Mouse (Mus musculus): ENCODE measurements around the gene Stoml2. TPM values are rescaled to one million over a fixed set of nuclear protein-coding genes. Genes with fewer than 3 reads are reported as not detected.

The Stoml2 gene
- 100 to 1,000 TPM; 159 to 223 TPM for total RNA-seq (2021)
- long read RNA-seq, experiment 1, transcript Stoml2-201 (10 exons, 1,874 nt), result major isoform, 95 of 101 reads
- long read RNA-seq, experiment 1, partial matches to known transcripts, result 1 of 101 reads
- long read RNA-seq, experiment 1, other reads (novel, unspliced or antisense), result 4 of 101 reads
- long read RNA-seq, experiment 2, transcript Stoml2-206 (8 exons, 861 nt), result minor isoform, 5 of 348 reads
- long read RNA-seq, experiment 2, transcript Stoml2-201 (10 exons, 1,874 nt), result major isoform, 276 of 348 reads
- long read RNA-seq, experiment 2, partial matches to known transcripts, result 66 of 348 reads
- long read RNA-seq, experiment 2, other reads (novel, unspliced or antisense), result 1 of 348 reads

DNA sequence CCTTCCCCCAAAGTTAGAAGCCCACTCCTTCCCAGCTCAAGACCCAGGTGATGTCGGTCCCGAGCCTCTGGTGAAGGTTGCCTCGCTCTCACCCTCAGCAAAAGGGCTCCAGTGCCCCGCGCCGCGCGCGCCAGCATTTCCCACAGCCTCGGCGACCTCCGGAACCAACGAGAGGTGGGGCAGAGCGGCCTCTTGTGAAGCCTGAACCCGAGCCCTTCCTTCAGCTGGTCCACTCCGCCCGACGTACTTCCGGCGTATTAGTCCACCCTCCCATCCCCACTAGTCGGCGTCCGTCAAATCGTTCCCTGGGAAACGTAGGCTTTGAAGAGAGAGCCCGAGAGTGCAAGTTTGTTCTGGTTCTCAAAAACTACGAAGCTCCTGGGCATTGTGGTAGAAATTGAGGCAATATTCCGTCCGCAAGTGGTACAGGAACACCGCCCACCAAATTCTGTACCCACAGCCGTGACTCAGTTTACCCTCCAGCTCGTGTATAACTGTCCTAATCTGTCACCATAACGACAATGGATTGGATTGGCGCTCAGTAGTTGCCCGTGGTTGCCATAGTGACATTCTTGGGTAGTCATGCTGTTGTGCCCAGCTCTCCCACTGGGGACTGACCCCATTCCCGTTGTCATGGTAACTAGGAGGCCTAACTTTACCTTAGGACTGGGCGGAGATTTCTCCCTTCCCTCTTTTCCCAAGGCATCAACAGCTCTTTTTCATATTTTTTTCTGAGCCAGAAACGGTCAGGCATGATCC is at the start of gene Stoml2:
Gene Stoml2, minus strand, starts transcription at position 474 of the 759 bp plus-strand sequence.
- DNase-seq (ENCODE audit: low spot score in 2 of 2), result peak; percentile 83 to 85

DNA sequence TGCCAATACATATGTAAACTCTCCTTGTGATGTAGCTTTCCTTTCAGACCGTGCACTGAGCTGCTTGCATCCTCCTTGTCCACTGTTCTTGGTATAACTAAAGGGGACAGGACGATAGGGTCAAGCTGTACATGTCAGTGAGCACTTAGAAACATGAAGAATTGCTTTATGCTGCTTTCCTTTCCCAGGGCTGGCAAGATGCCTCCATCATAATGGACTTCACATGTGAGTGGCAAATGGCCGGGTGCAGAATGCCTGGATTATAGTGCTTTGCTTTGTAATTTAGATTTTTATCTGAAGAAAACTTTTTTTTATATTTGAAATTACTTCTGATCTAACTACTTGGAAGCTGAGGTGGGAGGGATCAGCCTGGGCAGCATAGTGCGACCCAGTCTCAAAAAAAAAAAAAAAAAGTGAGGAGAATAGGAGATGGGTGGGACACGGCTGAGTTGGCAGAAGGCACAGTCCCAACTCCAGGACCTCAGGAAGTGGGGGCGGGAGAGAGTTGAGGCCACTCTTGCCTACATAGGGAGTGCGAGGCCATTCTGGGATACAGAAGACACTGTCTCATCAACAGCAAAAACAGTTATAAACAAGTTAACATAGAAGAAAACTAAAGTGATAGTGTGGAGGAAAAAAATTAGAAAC is 46.7 kb upstream of the Stoml2 start:
- DNase-seq (ENCODE audit: low spot score in 2 of 2), result no peak

DNA sequence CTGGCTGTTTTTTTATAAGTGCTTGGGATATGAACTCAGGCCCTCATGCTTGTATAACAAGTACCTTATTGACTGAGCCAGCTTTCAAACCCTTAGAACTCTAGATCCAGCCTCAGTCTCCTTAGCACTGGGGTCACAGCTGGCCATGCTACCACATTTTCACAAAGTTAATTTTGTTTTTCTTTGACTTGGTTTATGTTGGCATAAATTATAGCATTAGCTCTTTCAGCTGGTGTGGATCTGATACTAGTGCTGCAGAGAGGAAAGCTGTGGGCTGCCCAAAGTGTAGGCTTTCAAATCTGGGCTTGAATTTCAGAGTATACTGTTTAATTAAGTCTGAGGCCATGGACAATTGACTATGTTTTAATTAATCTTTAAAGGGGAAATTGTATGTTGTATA is 43.4 kb upstream of the Stoml2 start:
- no peak for DNase-seq (ENCODE audit: low spot score in 2 of 2)

DNA sequence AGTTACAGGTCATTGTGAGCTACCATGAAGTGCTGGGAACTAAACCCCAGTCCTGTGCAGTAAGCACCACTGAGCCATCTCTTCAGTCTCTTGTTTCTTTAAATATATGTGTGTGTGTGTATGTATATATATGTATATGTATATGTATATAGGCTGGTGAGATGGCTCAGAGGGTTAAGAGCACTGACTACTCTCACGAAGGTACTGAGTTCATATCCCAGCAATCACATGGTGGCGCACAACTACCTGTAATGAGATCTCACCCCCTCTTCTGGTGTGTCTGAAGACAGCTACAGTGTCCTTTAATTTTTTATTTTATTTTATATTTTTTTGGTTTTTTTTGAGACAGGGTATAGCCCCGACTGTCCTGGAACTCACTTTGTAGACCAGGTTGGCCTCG is 34.0 kb upstream of the Stoml2 start:
- DNase-seq (ENCODE audit: low spot score in 2 of 2), result no peak

DNA sequence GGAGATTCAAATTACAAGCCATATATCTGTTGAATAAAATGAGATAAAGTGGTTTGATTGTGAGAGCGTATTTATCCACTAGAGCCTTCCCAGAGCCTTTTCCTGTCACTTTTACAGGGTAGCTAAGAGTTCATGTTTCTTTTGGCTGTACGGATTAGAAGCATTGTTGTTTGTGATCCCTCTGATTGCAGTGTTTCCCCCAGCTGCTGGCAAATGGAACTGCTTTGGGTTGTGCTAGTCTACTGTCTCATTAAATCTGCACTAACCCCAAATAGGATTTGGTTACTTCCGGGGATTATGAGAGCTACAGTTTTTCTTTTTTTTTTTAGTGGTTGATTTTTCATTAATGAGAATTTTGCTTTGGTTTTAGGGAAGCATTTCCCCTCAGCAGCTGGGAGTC is 28.8 kb upstream of the Stoml2 start:
- no peak for DNase-seq (ENCODE audit: low spot score in 2 of 2)

DNA sequence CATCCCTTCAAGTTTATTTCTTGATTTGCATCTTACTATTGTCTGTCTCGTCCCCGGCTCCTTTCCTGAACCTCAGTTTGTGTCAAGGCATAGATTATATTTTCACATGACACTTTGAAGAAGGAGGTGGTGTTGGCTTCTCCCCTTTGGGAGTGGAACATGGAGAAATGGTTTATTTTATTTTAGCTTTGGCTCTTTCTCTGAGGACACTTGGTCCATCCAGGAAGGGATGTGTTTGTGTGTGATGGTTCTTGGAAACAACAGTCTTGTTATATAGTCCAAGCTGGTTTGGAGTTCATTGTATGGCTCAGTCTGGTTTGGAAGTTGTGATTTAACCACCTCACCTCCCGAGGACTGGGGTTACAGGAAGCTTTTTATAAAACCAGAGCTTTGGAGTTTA is 28.2 kb upstream of the Stoml2 start:
- no peak for DNase-seq (ENCODE audit: low spot score in 2 of 2)

DNA sequence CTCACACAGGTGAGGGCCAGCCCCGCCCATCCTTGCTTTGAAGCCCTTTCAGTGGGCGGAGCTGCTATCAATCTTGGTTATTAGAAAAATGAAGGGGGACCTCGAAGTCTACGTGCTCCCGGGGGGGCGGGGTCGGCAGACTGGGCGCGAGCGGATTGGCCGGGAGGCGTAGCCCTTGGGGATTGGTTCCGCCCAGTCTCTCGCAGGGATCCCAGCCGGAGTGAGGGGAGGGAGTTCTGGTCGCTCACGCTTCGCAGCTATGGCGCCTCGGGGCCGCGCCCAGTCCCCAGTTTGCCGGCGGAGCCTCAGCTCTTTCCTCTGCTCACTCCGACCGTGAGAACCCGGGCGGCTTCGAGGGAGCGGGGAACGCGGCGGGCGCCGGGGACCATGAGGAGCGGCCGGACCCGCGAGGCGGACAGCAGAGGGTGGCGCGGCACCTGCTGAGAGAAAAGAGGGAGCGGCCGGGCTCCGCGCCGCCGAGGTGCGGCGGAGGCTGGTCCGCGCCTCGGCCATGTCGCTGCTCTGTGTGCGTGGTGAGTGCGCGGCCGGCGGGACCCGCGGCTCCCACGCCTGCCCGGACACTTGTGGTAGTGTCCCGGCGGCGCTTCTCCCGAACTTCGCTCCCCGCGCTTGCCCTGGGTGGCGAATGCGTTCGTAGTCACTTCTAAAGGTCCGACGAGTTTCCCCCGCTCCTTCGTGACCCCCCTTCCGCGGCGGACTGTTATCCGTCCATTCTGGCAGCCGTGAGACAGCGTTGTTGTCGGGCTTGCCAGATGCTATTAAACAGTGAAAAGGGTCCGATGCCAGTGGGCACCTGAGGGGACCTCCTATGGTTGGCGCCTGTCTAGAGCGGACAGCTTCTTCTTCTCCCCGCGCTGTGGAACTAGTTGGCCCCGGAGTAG is 27.5 kb upstream of the Stoml2 start, which contains the start of gene Unc13b:
Gene Unc13b, plus strand, starts transcription at position 201 of the 902 bp plus-strand sequence.
- DNase-seq (ENCODE audit: low spot score in 2 of 2), result peak; percentile 86 to 89

DNA sequence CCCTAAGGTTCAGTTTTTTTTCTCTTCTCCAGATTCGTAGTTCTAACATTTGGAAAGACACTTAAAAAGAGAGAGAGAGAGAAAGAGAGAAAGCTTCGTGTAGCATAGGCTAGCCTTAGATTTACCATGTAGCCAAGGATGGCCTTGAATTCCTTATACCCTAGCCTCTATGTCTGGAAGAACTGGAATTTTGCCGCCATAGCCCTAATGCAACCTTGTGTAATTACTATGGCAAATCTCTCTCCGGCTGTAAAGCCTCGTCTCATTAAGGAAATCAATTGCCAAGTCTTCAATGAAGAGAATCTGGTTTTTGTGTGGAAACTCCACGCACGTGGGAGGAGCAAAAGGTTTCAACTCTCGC is 26.9 kb upstream of the Stoml2 start:
- DNase-seq (ENCODE audit: low spot score in 2 of 2), result no peak

DNA sequence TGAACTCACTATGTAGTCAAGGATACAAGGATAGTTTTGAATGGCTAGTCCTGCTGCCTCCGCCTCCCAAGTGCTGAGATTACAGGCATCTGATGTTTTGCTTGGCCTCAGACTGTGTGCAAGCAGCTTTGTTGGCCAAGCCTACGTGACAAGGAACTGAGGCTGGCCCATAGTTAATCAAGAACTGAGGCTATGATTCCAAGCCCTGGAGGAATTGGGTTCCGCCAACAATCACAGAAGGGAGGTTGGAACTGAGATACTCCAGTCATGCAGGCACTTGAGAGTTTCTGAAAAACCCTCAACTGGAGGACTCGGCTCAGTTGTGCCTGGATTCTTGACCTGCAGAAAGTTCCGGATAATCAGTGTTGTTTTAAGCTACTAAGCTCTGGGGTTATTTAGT is 26.1 kb upstream of the Stoml2 start:
- DNase-seq (ENCODE audit: low spot score in 2 of 2), result no peak

DNA sequence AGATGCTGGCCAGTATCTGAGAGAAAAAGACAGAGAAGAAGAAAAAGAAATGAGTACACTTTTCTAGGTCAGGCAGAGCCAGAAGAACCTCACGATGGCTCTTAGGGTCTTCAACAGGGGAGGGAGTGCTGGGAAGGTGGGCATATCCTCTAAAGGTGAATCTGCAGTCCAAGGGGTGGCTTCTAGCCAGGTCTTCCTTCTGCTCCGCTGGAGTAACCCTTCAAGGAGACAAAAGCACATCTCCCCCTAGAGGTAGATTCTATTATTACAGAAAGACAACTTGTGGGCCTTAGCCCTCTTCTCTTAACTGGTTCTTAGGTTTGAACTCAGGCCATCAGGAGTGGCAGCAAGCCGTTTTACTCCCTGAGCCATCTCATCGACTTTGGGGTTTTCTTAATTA is 21.1 kb upstream of the Stoml2 start:
- no peak for DNase-seq (ENCODE audit: low spot score in 2 of 2)

DNA sequence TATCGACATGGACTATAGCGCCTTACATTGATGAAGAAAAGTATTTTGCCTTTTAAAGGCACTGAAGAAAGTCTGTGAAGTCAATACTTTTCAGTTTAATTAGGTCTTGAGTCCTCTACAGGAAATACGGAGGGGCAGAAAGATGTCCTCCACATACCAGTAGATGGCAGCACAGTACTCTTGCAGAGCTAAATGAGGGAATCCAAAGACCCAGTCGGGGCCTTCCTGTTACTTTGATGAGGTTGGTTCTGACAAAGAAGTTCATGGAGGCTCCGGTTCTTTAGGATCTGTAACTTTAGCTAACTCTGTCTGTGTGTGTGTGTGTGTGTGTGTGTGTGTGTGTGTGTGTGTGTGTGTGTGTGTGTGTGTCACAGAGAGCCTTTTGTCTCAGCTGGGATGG is 15.7 kb upstream of the Stoml2 start:
- DNase-seq (ENCODE audit: low spot score in 2 of 2), result no peak

DNA sequence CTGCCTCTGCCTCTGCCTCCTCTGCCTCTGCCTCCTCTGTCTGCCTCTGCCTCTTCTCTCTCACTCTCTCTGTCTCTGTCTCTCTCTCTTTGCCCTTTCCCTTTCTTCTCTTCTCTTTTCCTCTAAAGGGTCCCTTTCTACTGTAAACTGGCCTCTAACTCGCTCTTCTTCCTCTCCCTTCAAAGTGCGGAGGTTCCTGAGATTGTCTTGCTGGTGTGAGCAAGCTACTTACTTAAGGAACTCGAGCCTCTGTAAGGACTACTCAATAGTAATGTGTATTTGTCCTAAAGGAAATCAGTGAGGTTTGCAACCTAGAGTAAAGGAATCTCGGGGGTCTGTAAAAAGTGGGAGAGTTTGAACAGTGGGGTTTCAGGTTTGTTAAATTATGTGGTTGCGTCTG is 15.1 kb upstream of the Stoml2 start:
- DNase-seq (ENCODE audit: low spot score in 2 of 2), result no peak

DNA sequence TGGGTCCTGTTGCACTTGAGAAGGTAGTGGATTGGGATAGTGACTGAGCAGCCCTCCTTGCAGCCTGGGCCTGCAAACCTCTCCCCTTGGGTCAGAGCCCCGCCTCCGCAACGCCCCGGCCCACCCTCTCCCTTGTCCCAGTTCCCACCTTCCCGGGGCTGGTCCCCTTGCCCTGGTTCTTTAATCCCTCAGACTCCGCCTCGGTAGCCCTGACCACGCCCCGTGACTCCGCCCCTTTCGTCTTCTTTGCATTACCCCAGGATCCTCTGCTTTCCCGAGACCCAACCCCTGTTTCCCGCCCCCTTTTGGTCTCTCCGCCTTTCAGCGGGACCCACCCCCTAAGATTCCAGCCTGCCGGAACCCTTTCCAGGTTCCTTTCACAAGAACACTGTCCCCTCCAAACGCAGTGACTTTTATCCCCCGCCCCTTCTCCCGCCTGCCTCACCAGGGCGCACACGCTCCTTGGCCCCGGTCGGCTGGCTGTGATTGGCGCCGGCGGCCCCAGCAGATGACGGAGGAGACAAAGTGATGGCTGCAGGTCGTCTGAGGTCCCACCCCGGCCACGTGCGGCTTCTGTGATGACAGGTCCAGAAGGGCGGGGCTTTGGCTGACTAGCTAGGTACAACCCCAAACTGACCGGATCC is 14.3 kb upstream of the Stoml2 start, which contains the start of gene Fam214b:
Gene Fam214b, minus strand, starts transcription at position 562 of the 644 bp plus-strand sequence.
- DNase-seq (ENCODE audit: low spot score in 2 of 2), result peak; percentile 98

DNA sequence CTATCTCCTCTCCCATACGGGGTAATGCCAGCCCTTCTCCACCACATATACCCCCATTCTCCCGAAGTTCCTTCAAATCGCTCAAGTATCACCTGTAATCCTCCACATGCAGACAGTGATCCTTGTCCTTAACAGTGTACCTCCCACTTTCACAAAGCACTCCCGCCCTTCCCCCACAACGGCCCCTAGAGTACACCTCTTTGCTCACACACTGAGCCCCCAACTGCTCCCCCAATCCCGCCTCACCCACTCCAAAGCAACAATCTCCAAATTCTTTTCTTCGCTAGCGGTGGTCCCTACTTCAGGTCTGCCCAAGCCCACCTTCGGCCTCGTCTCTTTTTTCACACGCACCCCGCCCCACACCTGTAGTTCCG is 13.8 kb upstream of the Stoml2 start:
- no peak for DNase-seq (ENCODE audit: low spot score in 2 of 2)

DNA sequence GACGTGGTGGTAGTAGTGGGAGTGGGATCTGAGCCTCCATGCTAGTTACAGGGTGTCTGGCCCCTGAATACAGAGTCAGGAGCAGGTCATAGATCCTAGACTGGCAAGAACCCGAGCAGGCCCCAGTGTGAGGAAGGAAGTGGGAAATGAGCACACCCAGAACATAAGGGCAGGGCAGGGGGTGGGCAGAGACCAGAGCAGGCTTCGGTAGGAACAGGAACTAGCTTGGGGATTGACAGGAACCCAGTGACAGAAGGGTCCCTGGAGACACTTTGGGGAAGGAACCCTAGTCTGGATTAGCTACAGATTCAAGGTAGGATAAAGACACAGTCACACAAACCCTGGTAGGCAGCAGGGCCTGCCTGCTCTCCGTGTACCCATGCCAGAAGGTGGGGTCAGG is 13.2 kb upstream of the Stoml2 start:
- no peak for DNase-seq (ENCODE audit: low spot score in 2 of 2)

DNA sequence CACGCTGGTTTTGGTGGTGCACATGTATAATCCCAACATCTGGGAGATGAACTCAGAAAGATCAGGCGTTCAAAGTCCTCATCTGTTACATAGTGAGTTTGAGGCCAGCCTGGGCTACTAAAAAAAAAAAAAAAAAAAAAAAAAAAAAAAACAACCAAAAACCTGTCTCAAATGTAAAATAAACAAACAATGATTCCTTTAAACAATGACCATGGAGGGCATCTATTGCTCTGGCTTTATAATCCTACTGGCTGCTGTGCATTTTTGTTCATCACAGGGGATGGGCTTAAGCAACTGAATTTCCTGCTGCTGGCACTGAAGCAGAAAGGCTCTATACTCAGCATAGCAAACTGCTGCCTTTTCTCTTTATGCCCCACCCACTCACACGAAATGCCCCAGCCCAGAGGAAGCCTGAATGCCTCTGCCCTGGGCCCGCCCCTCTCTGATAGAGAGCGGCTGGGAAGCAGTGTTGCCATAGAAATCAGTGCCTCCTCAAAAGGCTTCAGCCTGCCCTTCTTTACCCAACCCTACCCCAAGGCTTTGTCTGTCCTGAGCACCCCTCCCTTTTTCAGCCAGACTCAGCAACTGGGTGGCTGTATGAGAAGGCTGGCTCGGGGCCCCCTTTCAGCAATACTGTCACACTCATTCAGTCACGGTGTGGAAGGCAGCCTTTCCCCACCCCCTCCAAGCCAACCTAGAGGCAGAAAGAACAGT is 12.3 kb upstream of the Stoml2 start:
- DNase-seq (ENCODE audit: low spot score in 2 of 2), result peak; percentile 42 to 54

DNA sequence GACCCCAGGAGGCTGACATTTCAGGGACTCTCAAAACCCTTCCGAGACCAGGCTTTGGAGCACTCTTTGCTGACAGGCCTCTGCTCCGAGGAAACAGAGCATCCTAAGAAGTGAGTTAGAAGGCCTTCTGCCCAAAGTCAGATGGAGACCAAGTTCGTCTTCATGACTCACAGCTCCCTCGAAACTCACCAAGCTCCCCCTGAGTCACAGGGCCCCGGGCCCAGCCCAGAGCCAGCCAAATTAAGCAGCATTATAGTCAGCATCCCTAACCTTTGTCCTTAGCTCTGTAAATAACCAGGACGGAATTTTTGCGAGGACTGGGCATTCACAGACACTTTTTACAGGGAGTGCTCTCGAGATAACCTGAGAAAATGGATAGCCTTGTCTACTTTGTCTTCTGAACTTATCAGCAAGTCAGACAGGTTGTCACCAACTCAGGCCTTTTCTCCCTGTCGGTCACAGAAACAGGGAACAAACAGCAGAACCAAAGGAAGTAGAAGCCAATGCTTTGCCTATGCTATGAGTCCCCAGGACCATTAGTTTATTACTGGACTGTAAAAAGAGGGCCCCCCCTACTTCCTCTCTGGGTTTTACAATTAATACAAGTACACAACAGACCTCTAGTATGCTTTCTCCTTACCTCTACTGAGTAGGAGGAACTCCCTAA is 9.5 kb upstream of the Stoml2 start:
- DNase-seq (ENCODE audit: low spot score in 2 of 2), result peak in 1 of 2 experiments; percentile 37

DNA sequence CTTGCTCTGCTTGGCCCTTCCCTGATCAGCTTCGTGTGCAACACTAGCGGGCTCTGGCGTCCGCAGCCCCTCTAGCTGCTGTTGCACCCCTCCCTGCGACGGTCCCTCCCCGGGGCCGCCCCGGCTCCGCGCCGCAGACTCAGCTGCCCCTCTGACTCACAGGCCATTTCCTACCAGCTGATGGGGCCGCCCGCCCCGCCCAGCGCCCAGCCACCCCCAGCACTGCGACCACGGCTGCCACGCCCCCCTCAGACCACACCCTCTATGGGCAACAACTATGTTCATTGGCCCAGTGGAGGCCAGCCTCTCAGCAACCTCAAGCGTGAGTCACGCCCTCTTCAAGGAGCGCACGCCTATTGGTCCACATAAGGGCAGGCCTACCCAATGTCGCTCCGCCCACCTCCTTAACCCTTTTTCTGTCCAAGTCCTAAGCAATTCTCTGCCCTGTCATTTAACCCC is 8.6 kb upstream of the Stoml2 start:
- DNase-seq (ENCODE audit: low spot score in 2 of 2), result peak; percentile 94

DNA sequence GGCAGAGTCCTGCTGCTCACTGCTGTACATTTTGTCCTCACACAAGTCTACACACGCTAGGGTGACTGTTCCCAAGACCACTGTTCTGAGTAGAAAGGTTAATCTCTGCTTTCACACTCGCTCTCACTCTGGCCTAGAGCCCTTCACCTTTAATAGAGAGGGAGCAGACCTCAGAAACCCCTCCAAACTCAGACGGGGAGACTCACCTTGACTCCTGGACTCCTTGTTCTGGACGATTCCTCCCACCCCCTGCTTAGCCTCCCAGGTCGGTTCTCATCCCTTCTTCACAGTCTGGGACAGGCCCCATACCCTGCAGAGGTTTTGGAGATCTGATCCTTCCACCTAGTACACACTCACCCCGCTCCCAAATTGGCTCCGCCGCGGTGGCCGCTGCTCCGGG is 8.1 kb upstream of the Stoml2 start:
- DNase-seq (ENCODE audit: low spot score in 2 of 2), result no peak
